15 mouse cellular contexts compared by ENCODE assay signal in the genomic region with DNA sequence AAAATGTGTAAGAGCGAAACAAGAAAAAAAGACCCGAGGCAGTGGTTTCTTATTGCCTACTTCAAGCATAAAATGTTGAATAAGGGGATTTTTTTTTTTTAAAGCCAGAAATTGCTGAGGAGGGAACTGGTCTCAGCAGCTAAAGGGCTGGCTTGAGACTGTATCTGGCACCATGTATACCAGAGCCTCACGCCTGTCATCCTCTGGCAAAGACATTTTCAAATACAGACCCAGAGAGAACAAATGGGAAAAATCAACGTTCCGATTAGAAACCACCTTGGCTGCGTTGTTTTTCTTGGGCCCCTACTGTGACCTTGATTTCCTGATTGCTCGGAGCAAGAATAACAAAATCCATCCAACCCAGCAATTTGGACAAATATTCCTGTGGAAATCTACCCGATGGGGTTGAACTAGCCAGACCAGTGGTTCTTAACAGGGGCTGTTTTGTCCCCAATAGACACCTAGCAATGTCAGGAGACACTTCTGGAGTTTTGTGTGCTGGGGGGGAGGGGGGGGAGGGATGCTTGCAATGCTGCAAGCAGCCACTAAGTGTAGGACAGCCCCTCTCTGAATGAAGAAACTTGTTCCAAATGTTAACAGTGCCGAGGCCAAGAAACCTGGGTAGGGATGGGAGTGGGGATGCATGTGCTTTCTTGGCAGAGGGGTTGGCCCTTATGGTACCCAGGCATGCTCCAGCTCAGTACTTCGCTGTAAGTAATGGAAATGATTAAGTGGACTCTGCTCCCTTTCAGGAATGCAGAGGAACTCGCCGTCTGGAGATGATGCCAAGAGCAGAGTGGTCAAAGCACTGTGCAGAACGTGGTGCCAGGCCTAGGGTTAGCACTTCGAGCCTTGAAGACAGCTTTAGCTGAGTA.
DNase-seq lines count a peak whose midpoint lies in the region; ATAC-seq lines count a peak whose summit lies in the region.
"Had no signal": no experiment of that assay in that cellular context is flagged by ENCODE, and none has a peak within 500 bp of the region (broad histone marks: within the 10 kb centered on the region; RNA-seq: fewer than 3 reads in every experiment).

No protein-coding gene starts in this region.

- H3K4me1 ChIP-seq in forebrain, embryonic 16.5 days (replicated peaks; ENCODE audit: control insufficient read depth, insufficient read depth, low read length): no peaks in the 10 kb centered on the region
- H3K4me1 ChIP-seq in forebrain, embryonic 12.5 days: no peaks in the 10 kb centered on the region
- H3K4me1 ChIP-seq in embryonic facial prominence, embryonic 10.5 days: peaks cover 23% of the 10 kb centered on the region
- 0 out of 2 replicates have a peak, but pooled peaks cover 3% of the 10 kb centered on the region for H3K4me1 ChIP-seq in limb, embryonic 10.5 days
- H3K4me1 ChIP-seq: forebrain, embryonic 13.5 days; liver, embryonic 13.5 days; midbrain, embryonic 12.5 days had no signal

- H3K27ac ChIP-seq in forebrain, embryonic 16.5 days (ENCODE audit: low read length): no peak overlapping the region
- H3K27ac ChIP-seq in forebrain, embryonic 12.5 days: no peak overlapping the region
- H3K27ac ChIP-seq in embryonic facial prominence, embryonic 10.5 days (replicated peaks): peak overlapping the region; percentile 61; the same call in 1 of the 2 replicates
- H3K27ac ChIP-seq in limb, embryonic 10.5 days: no peak overlapping the region
- H3K27ac ChIP-seq: forebrain, embryonic 13.5 days; liver, embryonic 13.5 days; midbrain, embryonic 12.5 days had no signal

- no peaks in the 10 kb centered on the region for H3K9me3 ChIP-seq in forebrain, embryonic 16.5 days (ENCODE audit: control insufficient read depth, low read length)
- no peaks in the 10 kb centered on the region for H3K9me3 ChIP-seq in forebrain, embryonic 12.5 days
- H3K9me3 ChIP-seq in embryonic facial prominence, embryonic 10.5 days: no peaks in the 10 kb centered on the region
- no peaks in the 10 kb centered on the region for H3K9me3 ChIP-seq in limb, embryonic 10.5 days (replicated peaks)
- H3K9me3 ChIP-seq: forebrain, embryonic 13.5 days; liver, embryonic 13.5 days; midbrain, embryonic 12.5 days had no signal

- peak; percentile 41 for DNase-seq in kidney, adult 11 months
- DNase-seq in kidney, postnatal 10 days: no peak
- DNase-seq in embryonic facial prominence, embryonic 10.5 days (ENCODE audit: low spot score): peak; percentile 42
- peak; percentile 23 for DNase-seq in limb, embryonic 10.5 days (ENCODE audit: low spot score)
- DNase-seq in lung, postnatal 25 days (ENCODE audit: low spot score): no peak
- no peak for DNase-seq in layer of hippocampus, postnatal 36 days
- DNase-seq: adrenal gland, postnatal 25 days; B cell, adult 2 months; gastrocnemius, postnatal 10 days; liver, embryonic 13.5 days; lung, postnatal 14 days had no signal

- 80% methylated on average over 14 of the region's 14 CpGs for WGBS in forebrain, embryonic 16.5 days
- WGBS in forebrain, embryonic 12.5 days: 85% methylated on average over 14 of the region's 14 CpGs
- WGBS in embryonic facial prominence, embryonic 10.5 days: 57% methylated on average over 14 of the region's 14 CpGs
- WGBS in limb, embryonic 10.5 days: 81% methylated on average over 14 of the region's 14 CpGs

- 0 out of 2 replicates have a peak, but pooled peaks have one; percentile 49 for ATAC-seq in forebrain, embryonic 16.5 days
- no peak for ATAC-seq in forebrain, embryonic 12.5 days (ENCODE audit: low FRiP score)
- ATAC-seq: forebrain, embryonic 13.5 days had no signal

- H3K4me2 ChIP-seq in forebrain, embryonic 16.5 days (ENCODE audit: low read length): no peak overlapping the region
- no peak overlapping the region for H3K4me2 ChIP-seq in forebrain, embryonic 12.5 days
- H3K4me2 ChIP-seq: forebrain, embryonic 13.5 days; liver, embryonic 13.5 days; midbrain, embryonic 12.5 days had no signal

- no peak overlapping the region for H3K4me3 ChIP-seq in forebrain, embryonic 16.5 days (replicated peaks; ENCODE audit: low read length)
- H3K4me3 ChIP-seq in forebrain, embryonic 12.5 days (replicated peaks): no peak overlapping the region
- no peak overlapping the region for H3K4me3 ChIP-seq in embryonic facial prominence, embryonic 10.5 days
- no peak overlapping the region for H3K4me3 ChIP-seq in limb, embryonic 10.5 days
- H3K4me3 ChIP-seq: forebrain, embryonic 13.5 days; liver, embryonic 13.5 days; midbrain, embryonic 12.5 days had no signal

- no peak overlapping the region for H3K9ac ChIP-seq in forebrain, embryonic 16.5 days (replicated peaks; ENCODE audit: low read depth, low read length)
- no peak overlapping the region for H3K9ac ChIP-seq in forebrain, embryonic 12.5 days
- H3K9ac ChIP-seq: forebrain, embryonic 13.5 days; liver, embryonic 13.5 days; midbrain, embryonic 12.5 days had no signal

- no peaks in the 10 kb centered on the region for H3K27me3 ChIP-seq in forebrain, embryonic 16.5 days (replicated peaks; ENCODE audit: control insufficient read depth, insufficient read depth, low read length)
- H3K27me3 ChIP-seq in forebrain, embryonic 12.5 days: no peaks in the 10 kb centered on the region
- no peaks in the 10 kb centered on the region for H3K27me3 ChIP-seq in embryonic facial prominence, embryonic 10.5 days (replicated peaks; ENCODE audit: low read depth, poor library complexity, severe bottlenecking)
- H3K27me3 ChIP-seq in limb, embryonic 10.5 days (ENCODE audit: low read depth, poor library complexity, severe bottlenecking): no peaks in the 10 kb centered on the region
- H3K27me3 ChIP-seq: forebrain, embryonic 13.5 days; liver, embryonic 13.5 days; midbrain, embryonic 12.5 days had no signal

- no peaks in the 10 kb centered on the region for H3K36me3 ChIP-seq in forebrain, embryonic 16.5 days (ENCODE audit: control insufficient read depth, insufficient read depth)
- no peaks in the 10 kb centered on the region for H3K36me3 ChIP-seq in forebrain, embryonic 12.5 days (replicated peaks)
- no peaks in the 10 kb centered on the region for H3K36me3 ChIP-seq in embryonic facial prominence, embryonic 10.5 days (replicated peaks)
- H3K36me3 ChIP-seq in limb, embryonic 10.5 days: no peaks in the 10 kb centered on the region
- H3K36me3 ChIP-seq: liver, embryonic 13.5 days; midbrain, embryonic 12.5 days had no signal

Comparison
In these comparisons a context has a peak if more than half of its experiments do, and no peak if none do; other contexts are left out.
1. DNase-seq: peak in kidney, adult 11 months (single experiment), embryonic facial prominence, embryonic 10.5 days (single experiment) and limb, embryonic 10.5 days (single experiment); none in kidney, postnatal 10 days (single experiment), lung, postnatal 25 days (single experiment) and layer of hippocampus, postnatal 36 days (0 of 2).